9 mouse cellular contexts compared by ENCODE assay signal in genomic region chr2:148407870-148408760, GRCm38 (mm10). TPM values are rescaled to one million over a fixed set of nuclear protein-coding genes. Genes with fewer than 3 reads are reported as not detected.
DNase-seq lines count a peak whose midpoint lies in the region; ATAC-seq and TF ChIP-seq lines count a peak whose summit lies in the region.
"Had no signal": no experiment of that assay in that cellular context is flagged by ENCODE, and none has a peak within 500 bp of the region (broad histone marks: within the 10 kb centered on the region; RNA-seq: fewer than 3 reads in every experiment).

Gene Thbd, minus strand, starts transcription at chr2:148408188.

- H3K27me3 ChIP-seq in forebrain, embryonic 13.5 days, result peaks cover 47% of the 10 kb centered on the region
- H3K27me3 ChIP-seq in small intestine, adult 2 months (ENCODE audit: control insufficient read depth, insufficient read depth, low read length), result no peaks in the 10 kb centered on the region
- H3K27me3 ChIP-seq: Patski had no signal

- no peak for DNase-seq in left cerebral cortex, postnatal 14 days (ENCODE audit: low spot score in 2 of 2)
- DNase-seq in left cerebral cortex, adult 11 months (ENCODE audit: low spot score), result no peak
- peak; percentile 84 for DNase-seq in heart, postnatal 25 days (ENCODE audit: low spot score)
- DNase-seq in kidney, postnatal 4 days, result peak; percentile 75 to 82

- peak within 1 kb of the TSS; percentile 38 for H3K4me3 ChIP-seq in forebrain, embryonic 13.5 days
- H3K4me3 ChIP-seq in macrophage (ENCODE audit: inconsistent target), result peak within 1 kb of the TSS; percentile 59
- H3K4me3 ChIP-seq in small intestine, adult 2 months (ENCODE audit: low read depth, low read length), result peak within 1 kb of the TSS; percentile 63

- no peak within 1 kb of the TSS for H3K27ac ChIP-seq in forebrain, embryonic 13.5 days
- peak within 1 kb of the TSS; percentile 82 for H3K27ac ChIP-seq in macrophage
- H3K27ac ChIP-seq in small intestine, adult 2 months (ENCODE audit: insufficient read depth, low read depth, low read length), result peak within 1 kb of the TSS; percentile 54

- peak within 1 kb of the TSS; percentile 65 for H3K4me2 ChIP-seq in forebrain, embryonic 13.5 days

- TF ChIP-seq CTCF in small intestine, adult 2 months (IDR thresholded peaks at IDR 0.05; ENCODE audit: extremely low read depth, insufficient read length, insufficient replicate concordance, low read depth, low read length), result no peak

- peak within 1 kb of the TSS; percentile 43 for H3K9ac ChIP-seq in forebrain, embryonic 13.5 days

- 3% methylated on average over 35 of the region's 35 CpGs for WGBS in forebrain, embryonic 13.5 days
- WGBS in macrophage (ENCODE audit: missing documents), result 2% methylated on average over 35 of the region's 35 CpGs
- WGBS in small intestine, adult 2 months, result 3% methylated on average over 35 of the region's 35 CpGs

- peak; percentile 65 for ATAC-seq in forebrain, embryonic 13.5 days
- ATAC-seq in inflammation-experienced regulatory T-cells, adult 6 months, result no peak

- peaks cover 27% of the 10 kb centered on the region for H3K4me1 ChIP-seq in forebrain, embryonic 13.5 days
- H3K4me1 ChIP-seq in small intestine, adult 2 months (ENCODE audit: control insufficient read depth, insufficient read depth, insufficient read length, low read length), result no peaks in the 10 kb centered on the region

- intact Hi-C loops in left cerebral cortex, postnatal 14 days (cut with DNase I), result loop anchor here (5.0 to 10.0 kb wide), 4 partner anchors 127 to 286 kb away; no protein-coding TSS in a partner anchor
- intact Hi-C loops in heart, postnatal 25 days (cut with DNase I), result loop anchor here (5.0 kb wide), 5 partner anchors 129 to 249 kb away; no protein-coding TSS in a partner anchor

- H3K36me3 ChIP-seq in forebrain, embryonic 13.5 days (ENCODE audit: poor library complexity, severe bottlenecking), result no peaks in the 10 kb centered on the region
- H3K36me3 ChIP-seq in macrophage (ENCODE audit: inconsistent target), result no peaks in the 10 kb centered on the region
- no peaks in the 10 kb centered on the region for H3K36me3 ChIP-seq in small intestine, adult 2 months (ENCODE audit: control insufficient read depth, insufficient read depth, low read length)

- no peaks in the 10 kb centered on the region for H3K9me3 ChIP-seq in forebrain, embryonic 13.5 days (replicated peaks)

- TF ChIP-seq POLR2A in small intestine, adult 2 months (IDR thresholded peaks at IDR 0.05; ENCODE audit: low read depth, low read length), result peak; percentile 53; the same call in 1 of the 2 replicates

- peaks cover 47% of the 10 kb centered on the region for H3K79me2 ChIP-seq in macrophage (ENCODE audit: inconsistent target)

RNA-seq across cellular contexts. Expression of gene Thbd, which starts in this region (rescaled TPM):
- total RNA-seq in left cerebral cortex, postnatal 14 days (2021), result 10 to 100 TPM; 10.6 to 12.6 TPM
- polyA plus RNA-seq in forebrain, embryonic 13.5 days (2015; fragmentation: Nextera tagmentation; extraction: Ambion mirVana), result 2.2 and 2.7 TPM in 2 replicates
- 10 to 100 TPM; 41.8 to 57.1 TPM for total RNA-seq in heart, postnatal 25 days (2021)
- 10 to 100 TPM in 8 of 26 experiments, 1 to 10 TPM in 17, under 1 TPM in 1; 0.67 to 27.2 (median 6.1) TPM for total RNA-seq in macrophage (2018; cell fraction: chromatin; rRNA removed)
- total RNA-seq in macrophage (2018; cell fraction: cytosol; rRNA removed), result 10 to 100 TPM in 7 of 26 experiments, 1 to 10 TPM in 19; 1.1 to 16.1 (median 4.2) TPM
- 10 to 100 TPM in 14 of 26 experiments, 1 to 10 TPM in 12; 3.6 to 35.6 (median 10.9) TPM for total RNA-seq in macrophage (2018; cell fraction: nucleus; rRNA removed)
- polyA plus RNA-seq in macrophage (2018), result 3.9 to 10.3 TPM (median 4.0 TPM) in 3 replicates
- 13.5 and 15.2 TPM in 2 replicates for polyA plus RNA-seq in small intestine, adult 2 months (2012; rRNA removed)
- polyA plus RNA-seq in inflammation-experienced regulatory T-cells, adult 6 months (2017; shearing (Covaris generic)), result under 1 TPM in 1 of 3 experiments, not detected in 2; 0.24 TPM
- polyA plus RNA-seq: Patski had no signal

Comparison
In these comparisons a context has a peak if more than half of its experiments do, and no peak if none do; other contexts are left out.
1. DNase-seq: peak in heart, postnatal 25 days (single experiment) and kidney, postnatal 4 days (2 of 2); none in left cerebral cortex, postnatal 14 days (0 of 2) and left cerebral cortex, adult 11 months (single experiment).
2. Peak in every context shown above with its lines, with median percentiles within 50 percentile points of each other: H3K4me3 ChIP-seq.